Mouse (Mus musculus) kidney, embryonic 15.5 days (tissue): ENCODE measurements at regions not wholly inside any gene's neighbourhood (a gene's known extent, or its start where the extent isn't known, plus 50 kb on each side); places are given as distances from the start of the nearest gene placed in this dataset.
A peak's percentile ranks its signal among the peaks of the same experiment; 100 is the strongest.

Source experiments
- ATAC-seq: fragments of 200-750 bp; cut with Nextera tagmentation; replicated peaks from 2 replicates; pipeline ENCODE4 v1.8.0; 2017; ENCODE audit warnings: moderate TSS enrichment; ENCODE audit not compliant: low FRiP score
- H3K27ac ChIP-seq: fragments of 300-500 bp; sonication (generic); 2 replicates; pipeline ENCODE4 v1.5.1; 2015; ENCODE audit warnings: mild to moderate bottlenecking, inconsistent platforms
- H3K27me3 ChIP-seq: fragments of 300-500 bp; sonication (generic); 2 replicates; pipeline ENCODE4 v1.6.1; 2015; ENCODE audit warnings: inconsistent platforms
- H3K36me3 ChIP-seq: fragments of 300-500 bp; sonication (generic); 2 replicates; pipeline ENCODE4 v1.6.1; 2015; ENCODE audit warnings: inconsistent platforms
- H3K4me1 ChIP-seq: fragments of 300-500 bp; sonication (generic); 2 replicates; pipeline ENCODE4 v1.6.1; 2015; ENCODE audit warnings: inconsistent platforms
- H3K4me2 ChIP-seq: fragments of 300-500 bp; sonication (generic); 2 replicates; pipeline ENCODE4 v1.6.1; 2015; ENCODE audit warnings: moderate library complexity, mild to moderate bottlenecking, inconsistent platforms
- H3K4me3 ChIP-seq: fragments of 300-500 bp; sonication (generic); replicated peaks from 2 replicates; pipeline ENCODE4 v1.5.1; 2015; ENCODE audit warnings: mild to moderate bottlenecking, inconsistent platforms
- H3K9ac ChIP-seq: fragments of 300-500 bp; sonication (generic); 2 replicates; pipeline ENCODE4 v1.6.1; 2015; ENCODE audit warnings: mild to moderate bottlenecking, inconsistent platforms
- H3K9me3 ChIP-seq: fragments of 300-500 bp; sonication (generic); replicated peaks from 2 replicates; pipeline ENCODE4 v1.6.1; 2016; ENCODE audit warnings: inconsistent platforms
- WGBS: fragments of 180-500 bp; shearing (Covaris S2); methylation state at CpG from one replicate; pipeline ENCODE4 v1.1.7; 2015; ENCODE audit warnings: mixed read lengths; 5-methylcytosine and 5-hydroxymethylcytosine counted together

DNA sequence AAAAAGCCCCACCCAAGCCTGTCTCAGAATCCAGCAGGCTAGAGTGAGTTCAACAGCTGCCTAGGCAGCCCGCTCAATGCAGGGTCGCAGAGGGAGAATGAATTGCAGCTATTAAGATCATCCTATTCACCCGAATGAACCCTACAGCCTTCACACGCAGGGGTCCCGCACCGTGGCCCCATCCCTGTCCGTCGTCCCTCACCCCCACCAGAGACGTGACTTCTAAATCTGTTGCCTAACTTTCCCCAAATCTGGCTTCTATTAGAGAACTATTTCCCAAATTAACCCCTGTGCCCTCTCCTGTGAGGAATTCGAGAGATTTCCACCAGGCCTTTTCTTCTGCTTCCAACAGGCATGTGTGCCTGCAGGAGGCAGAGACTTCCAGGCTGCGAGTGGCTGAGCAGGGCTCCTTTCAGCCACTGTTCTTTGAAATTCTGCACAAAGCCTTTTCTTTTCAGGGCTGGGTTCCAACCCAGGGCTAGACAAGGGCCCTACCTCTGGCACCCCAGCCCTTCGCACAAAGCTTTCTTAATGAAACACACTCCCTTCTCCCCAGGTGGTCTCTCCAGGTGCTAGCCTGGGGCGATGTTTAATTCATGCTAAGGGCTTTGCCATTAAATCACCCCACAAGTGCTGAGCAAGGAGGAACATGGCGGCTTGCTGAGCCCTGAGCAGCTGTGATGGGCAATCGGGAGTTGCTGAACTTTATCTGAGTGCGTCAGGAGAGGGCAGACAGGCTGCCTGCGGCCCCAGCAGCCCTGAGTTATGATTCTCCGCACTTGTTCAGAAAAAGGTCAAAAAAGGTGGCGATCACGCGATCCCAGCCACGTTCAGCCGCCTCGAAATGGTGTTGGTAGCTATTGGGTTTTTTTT is 134.7 kb upstream of the Rybp start:
- H3K4me3 ChIP-seq: no peak overlapping the region
- H3K9me3 ChIP-seq: no peaks in the 10 kb centered on the region
- 0 out of 2 replicates have a peak, but pooled peaks have one; percentile 44 for ATAC-seq
- H3K9ac ChIP-seq: no peak overlapping the region
- H3K4me1 ChIP-seq: peaks cover 23% of the 10 kb centered on the region
- H3K27me3 ChIP-seq: peaks cover 30% of the 10 kb centered on the region
- H3K36me3 ChIP-seq: no peaks in the 10 kb centered on the region
- WGBS: 24% methylated on average over 24 of the region's 24 CpGs
- no peak overlapping the region for H3K27ac ChIP-seq
- peak overlapping the region; percentile 27; the same call in 1 of the 2 replicates for H3K4me2 ChIP-seq

DNA sequence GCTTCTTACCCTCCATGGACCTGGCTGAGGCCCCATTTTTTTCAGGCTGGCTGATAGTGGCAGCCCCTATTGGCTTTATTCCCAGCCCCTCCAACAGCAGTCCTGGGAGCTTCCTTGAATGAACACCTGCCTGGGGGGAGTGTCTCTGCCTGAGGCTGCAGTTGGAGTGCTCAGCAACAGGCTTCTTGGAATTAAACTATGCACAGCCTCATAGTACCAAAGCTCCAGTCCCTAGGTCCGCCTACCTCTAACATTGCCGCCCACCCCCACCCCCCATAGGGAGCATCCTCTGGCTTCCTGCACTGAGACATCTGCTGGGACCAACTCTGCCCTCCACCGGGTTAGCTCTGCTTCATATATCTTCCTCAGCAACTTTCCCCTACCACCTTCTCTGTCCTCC is 133.3 kb upstream of the Rybp start:
- Histone ChIP-seq H3K9me3 (no peaks in the 10 kb centered on the region), H3K4me1 (peaks cover 23% of the 10 kb centered on the region), H3K4me2 (no peak overlapping the region), H3K36me3 (no peaks in the 10 kb centered on the region), H3K4me3 (no peak overlapping the region), H3K9ac (no peak overlapping the region), H3K27ac (no peak overlapping the region), H3K27me3 (peaks cover 26% of the 10 kb centered on the region)
- ATAC-seq: no peak
- 71% methylated on average over 3 of the region's 3 CpGs for WGBS

DNA sequence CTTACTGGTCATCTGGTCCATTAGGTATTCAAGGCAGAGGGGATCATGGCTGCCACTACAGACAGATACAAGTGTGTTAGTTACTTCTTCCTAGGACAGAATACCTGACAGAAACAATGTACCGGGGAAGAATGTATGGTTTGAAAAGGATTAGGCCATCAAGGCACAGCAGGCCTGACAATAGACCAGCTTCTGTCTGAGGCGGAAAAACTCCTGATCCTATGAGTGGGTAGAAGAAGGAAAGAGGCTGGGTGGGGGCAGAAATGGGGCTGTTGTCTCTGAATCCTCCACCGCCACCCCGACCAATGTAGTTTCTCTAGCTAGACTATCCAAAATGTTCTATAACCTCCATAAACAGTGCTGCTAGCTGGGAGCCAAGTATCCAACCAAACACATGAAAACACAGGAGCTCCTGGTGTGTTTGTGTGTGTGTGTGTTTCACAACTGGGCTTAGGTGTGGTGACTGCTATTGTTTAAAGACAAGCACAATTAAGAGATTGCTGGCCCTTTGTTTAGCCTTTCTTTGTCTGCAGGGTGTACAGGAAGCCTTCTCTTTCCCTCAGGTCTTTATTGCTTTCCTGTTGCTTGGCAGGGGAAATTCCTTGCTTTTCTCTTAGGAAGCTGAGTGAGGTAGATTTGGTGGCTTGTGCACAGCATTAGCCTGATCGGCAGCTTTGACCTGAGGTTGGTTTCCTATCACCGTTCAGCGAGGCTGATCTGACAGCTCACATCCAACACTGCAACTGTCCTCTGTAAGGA is 132.7 kb upstream of the Rybp start:
- 69% methylated on average over 7 of the region's 7 CpGs for WGBS
- Histone ChIP-seq H3K27me3 (peaks cover 26% of the 10 kb centered on the region), H3K36me3 (no peaks in the 10 kb centered on the region), H3K4me3 (no peak overlapping the region), H3K4me1 (peaks cover 25% of the 10 kb centered on the region), H3K9ac (no peak overlapping the region), H3K9me3 (no peaks in the 10 kb centered on the region), H3K27ac (no peak overlapping the region), H3K4me2 (no peak overlapping the region)
- ATAC-seq: no peak

DNA sequence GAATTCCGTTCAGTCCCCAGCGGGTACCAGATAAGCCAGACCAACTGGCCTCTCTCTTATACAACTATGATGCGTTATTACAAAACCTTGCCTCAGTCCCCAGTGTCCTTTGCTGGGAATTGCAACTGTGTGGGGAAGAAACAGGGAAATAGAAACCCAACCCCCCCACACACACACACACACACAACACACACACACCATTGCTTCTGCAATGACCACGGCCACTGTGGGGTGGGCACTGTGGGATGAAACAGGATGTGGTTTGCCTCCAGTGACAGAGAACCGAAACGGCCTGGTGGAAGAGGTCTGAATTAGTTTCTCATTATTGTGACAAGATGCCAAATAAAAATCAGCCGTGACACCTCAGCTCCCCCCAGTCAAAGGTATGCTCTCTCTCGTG is 128.8 kb upstream of the Rybp start:
- H3K36me3 ChIP-seq: no peaks in the 10 kb centered on the region
- peaks cover 16% of the 10 kb centered on the region for H3K4me1 ChIP-seq
- H3K4me3 ChIP-seq: no peak overlapping the region
- no peaks in the 10 kb centered on the region for H3K9me3 ChIP-seq
- WGBS: 70% methylated on average over 8 of the region's 8 CpGs
- no peak for ATAC-seq
- H3K27me3 ChIP-seq: peaks cover 8% of the 10 kb centered on the region
- no peak overlapping the region for H3K4me2 ChIP-seq
- H3K27ac ChIP-seq: 0 out of 2 replicates have a peak overlapping the region, but pooled peaks have one; percentile 33
- no peak overlapping the region for H3K9ac ChIP-seq

DNA sequence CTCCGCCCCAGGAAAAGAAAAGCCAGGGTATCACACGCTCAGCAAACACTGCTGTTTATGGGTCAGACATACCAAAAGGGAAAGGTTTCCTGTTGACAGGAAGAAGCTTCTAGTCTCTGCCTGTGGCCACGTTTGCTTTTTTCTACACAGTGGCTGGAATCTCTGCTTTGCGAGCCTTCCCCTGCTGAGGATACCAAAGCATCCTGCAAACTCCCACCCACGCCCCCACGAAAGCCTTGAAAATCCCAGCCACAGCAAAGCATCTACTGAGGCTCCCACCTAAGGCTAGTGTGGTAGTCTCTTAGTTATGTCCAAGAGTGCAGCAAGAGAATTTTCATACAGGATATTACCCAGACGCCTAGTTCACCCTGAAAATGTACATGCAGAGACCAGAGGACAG is 128.2 kb upstream of the Rybp start:
- Histone ChIP-seq H3K4me2 (no peak overlapping the region), H3K4me3 (no peak overlapping the region), H3K9ac (no peak overlapping the region), H3K27ac (0 out of 2 replicates have a peak overlapping the region, but pooled peaks have one; percentile 33), H3K9me3 (no peaks in the 10 kb centered on the region), H3K4me1 (peaks cover 15% of the 10 kb centered on the region), H3K36me3 (no peaks in the 10 kb centered on the region), H3K27me3 (peaks cover 6% of the 10 kb centered on the region)
- no peak for ATAC-seq
- WGBS: 50% methylated on average over 7 of the region's 7 CpGs

DNA sequence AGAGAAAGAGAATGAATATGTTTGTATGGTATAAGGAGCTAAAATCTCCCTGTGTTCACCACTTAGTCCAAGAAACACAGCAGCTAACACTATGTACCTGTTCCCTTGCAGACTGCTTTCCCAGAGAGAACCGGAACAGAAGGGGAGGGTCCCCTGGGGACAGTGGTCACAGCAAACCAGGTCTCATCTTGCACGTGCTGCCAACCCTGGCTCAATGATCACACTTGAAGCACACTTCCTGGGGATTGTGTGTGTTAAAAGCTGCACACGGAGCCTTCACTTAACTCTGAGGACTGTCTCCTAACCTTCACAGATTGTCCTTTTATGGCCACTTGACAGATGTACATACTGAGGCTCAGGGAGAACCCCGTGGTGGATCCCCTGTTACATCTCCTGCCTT is 127.6 kb upstream of the Rybp start:
- H3K4me3 ChIP-seq: no peak overlapping the region
- no peaks in the 10 kb centered on the region for H3K36me3 ChIP-seq
- WGBS: 56% methylated on average over 4 of the region's 4 CpGs
- no peak overlapping the region for H3K9ac ChIP-seq
- no peaks in the 10 kb centered on the region; the same call in 1 of the 2 replicates for H3K27me3 ChIP-seq
- no peak for ATAC-seq
- H3K27ac ChIP-seq: 0 out of 2 replicates have a peak overlapping the region, but pooled peaks have one; percentile 33
- H3K4me1 ChIP-seq: peaks cover 13% of the 10 kb centered on the region; the same call in 1 of the 2 replicates
- no peak overlapping the region for H3K4me2 ChIP-seq
- H3K9me3 ChIP-seq: no peaks in the 10 kb centered on the region

DNA sequence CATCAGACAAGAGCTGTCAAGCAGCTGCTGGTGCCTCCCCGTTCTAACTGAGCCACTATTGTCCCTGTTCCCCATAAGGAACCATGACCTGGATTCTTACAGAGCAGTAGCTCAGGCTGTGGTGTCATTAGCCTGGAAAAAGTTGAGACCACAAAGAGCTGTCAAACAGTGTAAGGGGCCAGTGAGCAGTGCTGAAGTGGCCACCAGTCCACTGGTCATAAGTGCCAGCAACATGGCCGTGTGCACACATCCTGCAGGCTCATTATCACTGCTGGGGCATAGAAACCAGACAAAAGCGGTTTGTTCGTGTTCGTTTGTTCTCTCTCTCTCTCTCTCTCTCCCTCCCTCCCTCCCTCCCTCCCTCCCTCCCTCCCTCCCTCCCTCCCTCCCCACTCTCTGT is 125.2 kb upstream of the Rybp start:
- H3K4me3 ChIP-seq: no peak overlapping the region
- H3K36me3 ChIP-seq: no peaks in the 10 kb centered on the region
- H3K9me3 ChIP-seq: no peaks in the 10 kb centered on the region
- H3K4me2 ChIP-seq: no peak overlapping the region
- no peak overlapping the region for H3K27ac ChIP-seq
- peaks cover 13% of the 10 kb centered on the region; the same call in 1 of the 2 replicates for H3K4me1 ChIP-seq
- H3K27me3 ChIP-seq: no peaks in the 10 kb centered on the region
- WGBS: 63% methylated on average over 5 of the region's 5 CpGs
- 0 out of 2 replicates have a peak, but pooled peaks have one; percentile 36 for ATAC-seq
- H3K9ac ChIP-seq: no peak overlapping the region

DNA sequence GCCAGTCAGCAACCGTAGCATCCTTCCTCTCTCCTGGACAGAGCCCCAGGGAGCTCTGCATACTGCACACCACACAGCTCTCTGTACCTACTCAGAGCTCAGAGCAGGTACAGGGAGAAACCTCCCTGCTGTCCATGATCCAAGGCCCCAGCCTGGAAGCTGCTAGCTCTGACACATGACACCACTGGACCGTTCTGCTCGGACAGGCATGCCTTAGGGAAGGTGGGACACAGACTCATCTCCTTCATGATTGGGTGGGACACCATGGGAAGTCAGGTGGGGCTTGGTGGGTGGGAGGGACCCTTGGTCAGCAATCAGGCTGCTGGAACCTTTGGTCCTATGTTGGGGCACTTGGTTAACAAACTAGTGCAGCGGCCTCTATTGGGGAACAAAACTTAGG is 124.7 kb upstream of the Rybp start:
- no peaks in the 10 kb centered on the region for H3K36me3 ChIP-seq

DNA sequence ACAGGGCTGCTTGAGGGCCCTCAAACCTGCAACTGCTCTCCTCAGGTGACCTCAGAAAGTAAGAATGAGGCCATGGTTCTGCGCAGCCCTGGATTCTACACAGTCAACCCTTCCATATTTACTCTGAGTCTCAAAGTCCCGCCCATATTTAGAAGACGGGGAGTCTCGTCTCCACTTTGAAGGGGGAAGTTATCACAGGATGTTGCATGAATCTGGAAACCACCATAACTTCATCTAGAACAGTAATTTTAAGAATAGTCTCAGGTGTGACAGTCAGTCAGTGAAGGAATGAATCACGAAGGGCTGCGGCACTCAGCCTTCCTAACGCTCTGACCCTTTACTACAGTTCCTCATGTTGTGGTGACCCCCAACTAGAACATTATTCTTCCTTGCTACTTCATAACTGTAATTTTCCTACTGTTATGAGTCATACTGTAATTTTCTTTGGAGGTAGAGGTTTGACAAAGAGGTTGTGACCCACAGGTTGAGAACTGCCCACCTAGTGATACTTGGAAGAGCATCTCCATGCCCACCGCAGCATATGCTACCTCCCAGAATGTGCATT is 122.9 kb upstream of the Rybp start:
- 95% methylated on average over 8 of the region's 8 CpGs for WGBS
- Histone ChIP-seq H3K9ac (no peak overlapping the region), H3K4me1 (peaks cover 12% of the 10 kb centered on the region; the same call in 1 of the 2 replicates), H3K4me3 (no peak overlapping the region), H3K9me3 (no peaks in the 10 kb centered on the region), H3K36me3 (no peaks in the 10 kb centered on the region), H3K27ac (no peak overlapping the region), H3K27me3 (no peaks in the 10 kb centered on the region), H3K4me2 (no peak overlapping the region)
- no peak for ATAC-seq

More for the DNA sequence above, 124.7 kb upstream of the Rybp start:
- H3K9ac ChIP-seq: no peak overlapping the region
- peaks cover 13% of the 10 kb centered on the region; the same call in 1 of the 2 replicates for H3K4me1 ChIP-seq
- H3K27ac ChIP-seq: no peak overlapping the region
- H3K4me3 ChIP-seq: no peak overlapping the region
- no peaks in the 10 kb centered on the region for H3K9me3 ChIP-seq
- no peaks in the 10 kb centered on the region for H3K27me3 ChIP-seq
- peak; percentile 81 for ATAC-seq
- H3K4me2 ChIP-seq: no peak overlapping the region
- WGBS: 42% methylated on average over 4 of the region's 4 CpGs

DNA sequence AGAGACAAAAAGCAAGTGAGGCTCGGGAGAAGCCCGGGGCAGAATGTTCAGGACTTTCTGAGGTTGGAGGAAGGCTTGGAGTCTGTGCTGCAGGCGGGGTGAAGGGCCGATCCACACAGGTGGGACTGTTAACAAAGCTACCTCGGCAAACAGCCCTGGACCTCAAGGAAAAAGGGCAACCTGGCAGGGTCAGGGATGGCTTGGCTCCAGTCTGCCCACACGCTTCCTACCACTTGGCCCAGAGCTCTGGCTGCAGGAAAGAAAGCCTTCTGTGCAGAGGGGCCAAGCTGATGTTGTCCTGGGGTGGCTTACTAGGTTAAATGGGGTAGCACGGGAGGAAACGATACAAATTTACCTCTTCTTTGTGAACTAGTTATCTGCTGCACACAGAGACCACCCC is 121.5 kb upstream of the Rybp start:
- WGBS: 81% methylated on average over 8 of the region's 8 CpGs

DNA sequence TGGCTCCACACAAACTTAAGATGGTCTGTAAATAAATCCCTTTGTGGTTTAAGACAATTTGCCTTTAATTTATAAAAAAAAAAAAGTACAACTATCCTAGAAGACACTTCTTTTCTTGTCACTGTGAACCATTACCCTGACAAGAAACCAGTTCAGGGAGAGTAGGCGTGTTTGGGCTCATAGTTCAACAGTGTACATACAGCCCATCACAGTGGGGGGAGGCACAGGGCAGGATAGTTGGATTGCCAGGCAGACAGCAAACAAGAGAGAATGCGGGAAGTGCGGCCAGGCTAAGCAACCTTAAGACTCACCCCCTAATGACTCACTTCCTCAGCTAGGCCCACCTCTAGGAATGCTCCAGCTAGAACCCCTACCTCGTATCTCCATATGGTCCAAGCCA is 119.2 kb upstream of the Rybp start:
- no peak overlapping the region for H3K27ac ChIP-seq
- 72% methylated on average over 4 of the region's 4 CpGs for WGBS
- no peaks in the 10 kb centered on the region for H3K27me3 ChIP-seq
- H3K9ac ChIP-seq: no peak overlapping the region
- H3K4me2 ChIP-seq: no peak overlapping the region
- no peak overlapping the region for H3K4me3 ChIP-seq
- ATAC-seq: no peak
- no peaks in the 10 kb centered on the region for H3K36me3 ChIP-seq
- H3K4me1 ChIP-seq: peaks cover 7% of the 10 kb centered on the region; the same call in 1 of the 2 replicates
- H3K9me3 ChIP-seq: no peaks in the 10 kb centered on the region

More for the DNA sequence above, 121.5 kb upstream of the Rybp start:
- Histone ChIP-seq H3K4me1 (peaks cover 9% of the 10 kb centered on the region; the same call in 1 of the 2 replicates), H3K4me2 (no peak overlapping the region), H3K9ac (no peak overlapping the region), H3K36me3 (no peaks in the 10 kb centered on the region), H3K9me3 (no peaks in the 10 kb centered on the region), H3K4me3 (no peak overlapping the region), H3K27me3 (no peaks in the 10 kb centered on the region), H3K27ac (no peak overlapping the region)
- ATAC-seq: no peak

DNA sequence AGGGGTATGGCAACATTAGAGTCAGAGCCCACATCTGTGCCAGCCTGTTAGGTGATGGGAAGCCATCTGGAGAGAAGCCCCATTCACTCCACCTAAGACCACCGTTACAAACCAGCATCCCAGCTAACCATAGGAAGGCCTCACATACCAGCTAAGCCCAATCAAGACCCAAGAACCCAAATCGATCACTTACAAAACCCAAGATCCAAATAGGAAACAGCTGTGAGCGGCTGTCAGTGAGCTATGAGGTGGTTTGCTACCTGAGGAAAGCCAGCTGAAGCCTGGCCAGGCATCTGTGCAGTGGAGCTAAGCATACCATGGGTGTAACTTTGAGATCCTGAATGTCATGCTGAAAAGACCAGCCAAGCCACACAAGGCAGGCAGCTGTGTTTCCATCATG is 116.9 kb upstream of the Rybp start:
- 88% methylated on average over 3 of the region's 3 CpGs for WGBS
- Histone ChIP-seq H3K27me3 (no peaks in the 10 kb centered on the region), H3K9ac (no peak overlapping the region), H3K4me1 (peaks cover 7% of the 10 kb centered on the region; the same call in 1 of the 2 replicates), H3K4me3 (no peak overlapping the region), H3K4me2 (no peak overlapping the region), H3K36me3 (no peaks in the 10 kb centered on the region), H3K9me3 (no peaks in the 10 kb centered on the region), H3K27ac (no peak overlapping the region)
- ATAC-seq: no peak
